Mouse (Mus musculus) embryo, embryonic 11.5 days (tissue): ENCODE data around the gene Tbx5.

Experiments used
- DNase-seq: peaks from one replicate; pipeline ENCODE4 v3.0.0-alpha.2; 2012; ENCODE audit warnings: low read depth, low spot score

The Tbx5 gene

GRCm38 (mm10) chr5:119832479-119832796 is at the start of gene Tbx5:
Gene Tbx5 (plus strand): TSS chr5:119832668.
- DNase-seq, result no peak

GRCm38 (mm10) chr5:119785959-119786358 is 46.5 kb upstream of the Tbx5 start:
- DNase-seq, result no peak

- no peak for DNase-seq
These were observed 40.8 kb upstream of the Tbx5 start for GRCm38 (mm10) chr5:119791664-119792063.

- no peak for DNase-seq
These were observed 38.5 kb upstream of the Tbx5 start for GRCm38 (mm10) chr5:119793972-119794371.

GRCm38 (mm10) chr5:119795376-119795775 is 37.1 kb upstream of the Tbx5 start:
- no peak for DNase-seq

- no peak for DNase-seq
These were observed 36.7 kb upstream of the Tbx5 start for GRCm38 (mm10) chr5:119795777-119796176.

- DNase-seq, result no peak
These were observed 35.9 kb upstream of the Tbx5 start for GRCm38 (mm10) chr5:119796443-119797160.

GRCm38 (mm10) chr5:119797580-119798150 is 34.8 kb upstream of the Tbx5 start:
- no peak for DNase-seq

GRCm38 (mm10) chr5:119798261-119798660 is 34.2 kb upstream of the Tbx5 start:
- DNase-seq, result no peak

- no peak for DNase-seq
These were observed 33.6 kb upstream of the Tbx5 start for GRCm38 (mm10) chr5:119798713-119799418.

GRCm38 (mm10) chr5:119799419-119800242 is 32.8 kb upstream of the Tbx5 start:
- no peak for DNase-seq

GRCm38 (mm10) chr5:119800243-119800665 is 32.2 kb upstream of the Tbx5 start:
- DNase-seq, result no peak

- no peak for DNase-seq
These were observed 29.7 kb upstream of the Tbx5 start for GRCm38 (mm10) chr5:119802617-119803410.

- DNase-seq, result no peak
These were observed 28.8 kb upstream of the Tbx5 start for GRCm38 (mm10) chr5:119803411-119804251.

GRCm38 (mm10) chr5:119804301-119805039 is 28.0 kb upstream of the Tbx5 start:
- DNase-seq, result no peak

- DNase-seq, result no peak
These were observed 26.8 kb upstream of the Tbx5 start for GRCm38 (mm10) chr5:119805636-119806035.

GRCm38 (mm10) chr5:119806467-119806866 is 26.0 kb upstream of the Tbx5 start:
- no peak for DNase-seq

GRCm38 (mm10) chr5:119807481-119808183 is 24.8 kb upstream of the Tbx5 start:
- DNase-seq, result no peak

GRCm38 (mm10) chr5:119808713-119809112 is 23.8 kb upstream of the Tbx5 start:
- DNase-seq, result no peak
